8 mouse cellular contexts compared by ENCODE assay signal in the genomic region with DNA sequence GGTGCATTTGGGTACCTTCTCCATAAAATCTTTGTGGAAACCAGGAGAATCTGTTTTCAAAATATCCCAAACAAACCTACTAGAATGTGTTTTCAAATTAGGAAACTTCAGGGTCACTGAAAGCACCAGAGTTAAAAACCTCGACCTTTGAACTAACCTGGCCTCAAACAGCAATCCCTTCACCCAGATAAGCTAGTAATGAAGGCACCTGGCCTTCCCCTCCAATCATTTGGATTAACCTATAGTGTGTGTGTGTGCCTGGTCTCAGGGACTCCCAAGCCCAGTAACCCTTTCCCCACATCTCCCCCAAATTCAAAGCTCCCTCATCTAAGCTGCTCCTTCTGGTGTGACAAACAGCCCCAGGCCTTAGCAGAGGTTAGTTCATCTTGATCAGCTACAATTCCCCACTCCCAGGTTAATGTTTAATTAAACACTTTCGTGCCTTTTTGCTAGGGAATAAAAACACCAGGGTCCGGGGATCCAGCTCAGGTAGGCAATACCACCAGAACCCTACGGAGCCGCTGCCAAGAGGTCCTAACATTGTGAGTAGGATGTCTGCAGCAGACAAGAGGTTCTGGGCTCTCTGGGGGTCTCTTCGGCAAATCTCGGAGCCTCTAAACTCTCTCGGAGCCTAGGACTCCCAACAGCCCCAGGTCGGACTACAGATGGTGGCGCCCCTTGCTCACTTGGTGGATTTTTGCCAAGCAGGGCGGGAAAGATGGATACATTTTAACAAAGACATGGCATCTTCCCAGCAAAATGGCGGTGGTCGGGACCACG. TPM values are rescaled to one million over a fixed set of nuclear protein-coding genes. Genes with fewer than 3 reads are reported as not detected.
DNase-seq lines count a peak whose midpoint lies in the region; ATAC-seq lines count a peak whose summit lies in the region.

No protein-coding gene starts in this region.

- peak overlapping the region; percentile 99; the same call in 1 of the 2 replicates for H3K27ac ChIP-seq in embryonic facial prominence, embryonic 13.5 days
- H3K27ac ChIP-seq in midbrain, embryonic 14.5 days (replicated peaks; ENCODE audit: low read depth, low read length) = no peak overlapping the region

- H3K9ac ChIP-seq in embryonic facial prominence, embryonic 13.5 days = peak overlapping the region; percentile 100; the same call in 1 of the 2 replicates
- H3K9ac ChIP-seq in midbrain, embryonic 14.5 days (replicated peaks; ENCODE audit: low read length) = no peak overlapping the region; the same call in 1 of the 2 replicates

- peak; percentile 70 to 72 for DNase-seq in kidney, adult 8-10 months
- peak; percentile 56 for DNase-seq in midbrain, embryonic 14.5 days
- DNase-seq in adrenal gland, postnatal 10 days = no peak
- DNase-seq in spleen, adult 12 weeks (ENCODE audit: low spot score) = no peak
- no peak for DNase-seq in spleen, postnatal 4 days (ENCODE audit: low spot score in 2 of 2)

- peaks cover 17% of the 10 kb centered on the region; the same call in 1 of the 2 replicates for H3K9me3 ChIP-seq in erythroblast, embryonic 14.5 days (ENCODE audit: control insufficient read depth, low read length)
- H3K9me3 ChIP-seq in embryonic facial prominence, embryonic 13.5 days = no peaks in the 10 kb centered on the region
- no peaks in the 10 kb centered on the region for H3K9me3 ChIP-seq in midbrain, embryonic 14.5 days (ENCODE audit: control insufficient read depth, low read length)

- peaks cover 91% of the 10 kb centered on the region for H3K27me3 ChIP-seq in erythroblast, embryonic 14.5 days (ENCODE audit: control insufficient read depth)
- H3K27me3 ChIP-seq in embryonic facial prominence, embryonic 13.5 days = 0 out of 2 replicates have a peak, but pooled peaks cover 3% of the 10 kb centered on the region
- H3K27me3 ChIP-seq in midbrain, embryonic 14.5 days (ENCODE audit: control insufficient read depth, insufficient read depth, low read length) = no peaks in the 10 kb centered on the region

- no peak for ATAC-seq in erythroblast, adult 5-6 weeks (replicated peaks; ENCODE audit: low FRiP score, poor library complexity, severe bottlenecking)
- ATAC-seq in embryonic facial prominence, embryonic 13.5 days (ENCODE audit: insufficient number of reproducible peaks, insufficient read depth, low FRiP score, low TSS enrichment, low read depth) = no peak
- ATAC-seq in midbrain, embryonic 14.5 days (ENCODE audit: low FRiP score, low TSS enrichment) = no peak

- 48% methylated on average over 14 of the region's 14 CpGs for WGBS in embryonic facial prominence, embryonic 13.5 days
- WGBS in midbrain, embryonic 14.5 days = 42% methylated on average over 14 of the region's 14 CpGs

- H3K4me3 ChIP-seq in erythroblast, embryonic 14.5 days (replicated peaks) = peak overlapping the region; percentile 67
- peak overlapping the region; percentile 77 for H3K4me3 ChIP-seq in embryonic facial prominence, embryonic 13.5 days
- H3K4me3 ChIP-seq in midbrain, embryonic 14.5 days (replicated peaks; ENCODE audit: low read depth, low read length) = no peak overlapping the region

- H3K4me2 ChIP-seq in embryonic facial prominence, embryonic 13.5 days = peak overlapping the region; percentile 97
- peak overlapping the region; percentile 99 for H3K4me2 ChIP-seq in midbrain, embryonic 14.5 days (ENCODE audit: low read length)

- H3K4me1 ChIP-seq in erythroblast, embryonic 14.5 days (ENCODE audit: control insufficient read depth) = peaks cover 39% of the 10 kb centered on the region
- H3K4me1 ChIP-seq in embryonic facial prominence, embryonic 13.5 days = peaks cover 47% of the 10 kb centered on the region
- peaks cover 29% of the 10 kb centered on the region for H3K4me1 ChIP-seq in midbrain, embryonic 14.5 days (ENCODE audit: control insufficient read depth, insufficient read depth, low read length)

- no peaks in the 10 kb centered on the region for H3K36me3 ChIP-seq in erythroblast, embryonic 14.5 days (ENCODE audit: control insufficient read depth)
- no peaks in the 10 kb centered on the region for H3K36me3 ChIP-seq in embryonic facial prominence, embryonic 13.5 days
- no peaks in the 10 kb centered on the region for H3K36me3 ChIP-seq in midbrain, embryonic 14.5 days (ENCODE audit: control insufficient read depth, insufficient read depth, low read length)

RNA-seq across cellular contexts. Expression of a gene that starts 1.5 kb away (rescaled TPM):
- 15.5 and 19.5 TPM in 2 replicates for polyA plus RNA-seq in erythroblast, embryonic 14.5 days (2012)
- 6.5 and 8.6 TPM in 2 replicates for total RNA-seq in erythroblast, adult 5-6 weeks (2015; ENCODE audit: low replicate concordance)
- 8.2 and 20.5 TPM in 2 replicates for total RNA-seq in erythroblast, adult 5-6 weeks (2017; ENCODE audit: low replicate concordance)
- 533 and 546 TPM in 2 replicates for polyA plus RNA-seq in embryonic facial prominence, embryonic 13.5 days (2015; fragmentation: Nextera tagmentation; extraction: Ambion mirVana)
- 94.4 and 154 TPM in 2 replicates for polyA plus RNA-seq in midbrain, embryonic 14.5 days (2014; fragmentation: Nextera tagmentation; extraction: Ambion mirVana)
- 100 to 1,000 TPM; 195 to 222 TPM for total RNA-seq in adrenal gland, postnatal 10 days (2021)

RNA-seq across cellular contexts. Expression of a gene that starts 15.0 kb away (rescaled TPM):
- polyA plus RNA-seq in erythroblast, embryonic 14.5 days (2012) = 0.06 TPM in 1 of 2 replicates, not detected in the other
- total RNA-seq in erythroblast, adult 5-6 weeks (2015; ENCODE audit: low replicate concordance) = not detected in 2 replicates
- total RNA-seq in erythroblast, adult 5-6 weeks (2017; ENCODE audit: low replicate concordance) = not detected in 2 replicates
- polyA plus RNA-seq in embryonic facial prominence, embryonic 13.5 days (2015; fragmentation: Nextera tagmentation; extraction: Ambion mirVana) = not detected in 2 replicates
- polyA plus RNA-seq in midbrain, embryonic 14.5 days (2014; fragmentation: Nextera tagmentation; extraction: Ambion mirVana) = not detected in 2 replicates
- under 1 TPM; 0.30 to 0.48 TPM for total RNA-seq in adrenal gland, postnatal 10 days (2021)

RNA-seq across cellular contexts. Expression of a gene that starts 36.0 kb away (rescaled TPM):
- 13.6 and 25.2 TPM in 2 replicates for polyA plus RNA-seq in erythroblast, embryonic 14.5 days (2012)
- 12.3 and 20.0 TPM in 2 replicates for total RNA-seq in erythroblast, adult 5-6 weeks (2015; ENCODE audit: low replicate concordance)
- total RNA-seq in erythroblast, adult 5-6 weeks (2017; ENCODE audit: low replicate concordance) = 7.5 and 11.4 TPM in 2 replicates
- 54.1 and 57.7 TPM in 2 replicates for polyA plus RNA-seq in embryonic facial prominence, embryonic 13.5 days (2015; fragmentation: Nextera tagmentation; extraction: Ambion mirVana)
- polyA plus RNA-seq in midbrain, embryonic 14.5 days (2014; fragmentation: Nextera tagmentation; extraction: Ambion mirVana) = 50.2 and 52.6 TPM in 2 replicates
- 10 to 100 TPM; 19.2 to 21.4 TPM for total RNA-seq in adrenal gland, postnatal 10 days (2021)

RNA-seq across cellular contexts. Expression of a gene that starts 48.3 kb away (rescaled TPM):
- polyA plus RNA-seq in erythroblast, embryonic 14.5 days (2012) = 1.8 and 3.6 TPM in 2 replicates
- 29.4 and 47.6 TPM in 2 replicates for total RNA-seq in erythroblast, adult 5-6 weeks (2015; ENCODE audit: low replicate concordance)
- 51.3 and 56.2 TPM in 2 replicates for total RNA-seq in erythroblast, adult 5-6 weeks (2017; ENCODE audit: low replicate concordance)
- polyA plus RNA-seq in embryonic facial prominence, embryonic 13.5 days (2015; fragmentation: Nextera tagmentation; extraction: Ambion mirVana) = 232 and 244 TPM in 2 replicates
- polyA plus RNA-seq in midbrain, embryonic 14.5 days (2014; fragmentation: Nextera tagmentation; extraction: Ambion mirVana) = 141 and 182 TPM in 2 replicates
- 100 to 1,000 TPM; 172 to 182 TPM for total RNA-seq in adrenal gland, postnatal 10 days (2021)

Comparison
In these comparisons a context has a peak if more than half of its experiments do, and no peak if none do; other contexts are left out.
1. DNase-seq: peak in kidney, adult 8-10 months (2 of 2) and midbrain, embryonic 14.5 days (single experiment); none in adrenal gland, postnatal 10 days (single experiment), spleen, adult 12 weeks (single experiment) and spleen, postnatal 4 days (0 of 2).